Comparison of ENCODE assay signal across 15 mouse cellular contexts in the genomic region with DNA sequence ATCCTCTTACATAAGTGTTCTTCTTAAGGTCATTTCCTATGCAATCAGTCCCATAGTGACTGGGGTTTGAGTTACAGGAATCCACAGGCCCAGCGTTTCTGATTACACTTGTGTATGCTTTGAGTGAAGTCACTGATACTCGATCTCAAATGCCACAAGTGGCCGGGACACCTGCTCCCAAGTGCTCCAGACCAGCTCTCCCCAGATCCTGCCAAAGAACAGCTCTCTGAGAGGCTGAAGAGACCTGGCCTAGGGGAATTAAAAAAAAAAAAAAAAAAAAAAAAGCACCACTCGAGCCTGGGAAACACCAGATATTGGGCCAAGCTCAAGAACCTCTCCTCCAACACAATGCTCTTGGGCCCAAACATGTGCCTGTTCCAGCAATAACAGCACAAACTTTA.
DNase-seq lines count a peak whose midpoint lies in the region; ATAC-seq and TF ChIP-seq lines count a peak whose summit lies in the region.
"Had no signal": no experiment of that assay in that cellular context is flagged by ENCODE, and none has a peak within 500 bp of the region (broad histone marks: within the 10 kb centered on the region; RNA-seq: fewer than 3 reads in every experiment).

No protein-coding gene starts in this region.

- H3K36me3 ChIP-seq in heart, embryonic 10.5 days: no peaks in the 10 kb centered on the region
- no peaks in the 10 kb centered on the region for H3K36me3 ChIP-seq in lung, embryonic 16.5 days (ENCODE audit: control insufficient read depth, insufficient read depth, low read length)
- H3K36me3 ChIP-seq in hindbrain, postnatal 0 days (ENCODE audit: insufficient read depth, low read length): no peaks in the 10 kb centered on the region
- H3K36me3 ChIP-seq: forebrain, embryonic 15.5 days; limb, embryonic 15.5 days had no signal

- intact Hi-C loops in heart, postnatal 25 days (cut with DNase I): no loop called here

- H3K9ac ChIP-seq in lung, embryonic 16.5 days (ENCODE audit: low read length): no peak overlapping the region
- no peak overlapping the region for H3K9ac ChIP-seq in hindbrain, postnatal 0 days (replicated peaks; ENCODE audit: low read length)
- H3K9ac ChIP-seq: forebrain, embryonic 15.5 days; limb, embryonic 15.5 days had no signal

- peaks cover 63% of the 10 kb centered on the region for H3K4me1 ChIP-seq in heart, embryonic 10.5 days
- H3K4me1 ChIP-seq in brown adipose tissue, adult 24 weeks (ENCODE audit: control insufficient read depth, insufficient read depth, insufficient read length, low read length): peaks cover 26% of the 10 kb centered on the region
- H3K4me1 ChIP-seq in lung, embryonic 16.5 days (replicated peaks; ENCODE audit: control insufficient read depth, insufficient read depth, low read length): peaks cover 39% of the 10 kb centered on the region
- no peaks in the 10 kb centered on the region for H3K4me1 ChIP-seq in hindbrain, postnatal 0 days (ENCODE audit: insufficient read depth, low read length)

- no peaks in the 10 kb centered on the region for H3K27me3 ChIP-seq in heart, embryonic 10.5 days (ENCODE audit: insufficient read depth, poor library complexity, severe bottlenecking)
- H3K27me3 ChIP-seq in lung, embryonic 16.5 days (ENCODE audit: control insufficient read depth, insufficient read depth, low read depth, low read length): no peaks in the 10 kb centered on the region
- no peaks in the 10 kb centered on the region for H3K27me3 ChIP-seq in hindbrain, postnatal 0 days (ENCODE audit: insufficient read depth, low read length)
- H3K27me3 ChIP-seq: forebrain, embryonic 15.5 days; limb, embryonic 15.5 days had no signal

- no peak for DNase-seq in heart, embryonic 10.5 days (ENCODE audit: low spot score)
- DNase-seq in heart, postnatal 25 days (ENCODE audit: low spot score): no peak
- peak; percentile 78 for DNase-seq in gastrocnemius, postnatal 25 days
- DNase-seq in hindbrain, postnatal 0 days (ENCODE audit: low spot score): no peak
- no peak for DNase-seq in spleen, postnatal 10 days (ENCODE audit: low spot score in 2 of 2)
- DNase-seq: cerebellum, adult 8-10 months; kidney, postnatal 10 days; right cerebral cortex, postnatal 25 days; thymus, postnatal 25 days had no signal

- no peak for TF ChIP-seq CTCF in hindbrain, postnatal 0 days (IDR thresholded peaks at IDR 0.05; ENCODE audit: low read depth)

- H3K4me2 ChIP-seq in lung, embryonic 16.5 days (ENCODE audit: low read depth, low read length): no peak overlapping the region
- H3K4me2 ChIP-seq in hindbrain, postnatal 0 days (ENCODE audit: low read depth, low read length): no peak overlapping the region
- H3K4me2 ChIP-seq: forebrain, embryonic 15.5 days; limb, embryonic 15.5 days had no signal

- peak overlapping the region; percentile 47 for H3K27ac ChIP-seq in heart, embryonic 10.5 days
- H3K27ac ChIP-seq in brown adipose tissue, adult 24 weeks (replicated peaks; ENCODE audit: low read depth, low read length): 0 out of 2 replicates have a peak overlapping the region, but pooled peaks have one; percentile 14
- H3K27ac ChIP-seq in lung, embryonic 16.5 days (ENCODE audit: low read length): peak overlapping the region; percentile 54
- H3K27ac ChIP-seq in hindbrain, postnatal 0 days: no peak overlapping the region
- H3K27ac ChIP-seq: forebrain, embryonic 15.5 days; limb, embryonic 15.5 days had no signal

- WGBS in heart, embryonic 10.5 days: 18% methylated on average over 4 of the region's 4 CpGs
- 30% methylated on average over 4 of the region's 4 CpGs for WGBS in lung, embryonic 16.5 days
- 69% methylated on average over 4 of the region's 4 CpGs for WGBS in hindbrain, postnatal 0 days

- peak; percentile 64 for ATAC-seq in lung, embryonic 16.5 days (ENCODE audit: low read depth)
- no peak for ATAC-seq in hindbrain, postnatal 0 days
- no peak for ATAC-seq in cerebellum, adult (ENCODE audit: insufficient number of reproducible peaks, low FRiP score, low TSS enrichment)
- ATAC-seq: CD4-positive, CD25-positive, alpha-beta regulatory T cell, adult 4 months; forebrain, embryonic 15.5 days had no signal

- no peak overlapping the region for H3K4me3 ChIP-seq in heart, embryonic 10.5 days
- H3K4me3 ChIP-seq in brown adipose tissue, adult 24 weeks (ENCODE audit: insufficient read depth, low read depth, low read length): no peak overlapping the region
- no peak overlapping the region for H3K4me3 ChIP-seq in lung, embryonic 16.5 days (ENCODE audit: low read length)
- H3K4me3 ChIP-seq in hindbrain, postnatal 0 days (ENCODE audit: low read length): no peak overlapping the region
- H3K4me3 ChIP-seq: forebrain, embryonic 15.5 days; limb, embryonic 15.5 days had no signal

- H3K9me3 ChIP-seq in heart, embryonic 10.5 days: no peaks in the 10 kb centered on the region
- H3K9me3 ChIP-seq in lung, embryonic 16.5 days (ENCODE audit: control insufficient read depth, low read length): no peaks in the 10 kb centered on the region
- no peaks in the 10 kb centered on the region for H3K9me3 ChIP-seq in hindbrain, postnatal 0 days (ENCODE audit: low read length)
- H3K9me3 ChIP-seq: forebrain, embryonic 15.5 days; limb, embryonic 15.5 days had no signal
